Mouse (Mus musculus): ENCODE measurements around the gene Fcnb.

Gene Fcnb

GRCm38 (mm10) chr2:28084768-28085167 is at the start of gene Fcnb:
Gene Fcnb (minus strand): TSS chr2:28084885.
- no peak for DNase-seq (ENCODE audit: extremely low spot score, low read depth, low spot score)

GRCm38 (mm10) chr2:28133833-28134232 is 49.1 kb upstream of the Fcnb start:
- DNase-seq (ENCODE audit: extremely low spot score, low read depth, low spot score) = no peak

- DNase-seq (ENCODE audit: extremely low spot score, low read depth, low spot score) = no peak
Observed at GRCm38 (mm10) chr2:28132117-28132516, 47.4 kb upstream of the Fcnb start.

GRCm38 (mm10) chr2:28126763-28127438 is 42.2 kb upstream of the Fcnb start:
- no peak for DNase-seq (ENCODE audit: extremely low spot score, low read depth, low spot score)

- no peak for DNase-seq (ENCODE audit: extremely low spot score, low read depth, low spot score)
Observed at GRCm38 (mm10) chr2:28123910-28124309, 39.2 kb upstream of the Fcnb start.

- DNase-seq (ENCODE audit: extremely low spot score, low read depth, low spot score) = no peak
Observed at GRCm38 (mm10) chr2:28121309-28121708, 36.6 kb upstream of the Fcnb start.

GRCm38 (mm10) chr2:28120342-28120741 is 35.7 kb upstream of the Fcnb start:
- DNase-seq (ENCODE audit: extremely low spot score, low read depth, low spot score) = no peak

GRCm38 (mm10) chr2:28118518-28119116 is 33.9 kb upstream of the Fcnb start:
- no peak for DNase-seq (ENCODE audit: extremely low spot score, low read depth, low spot score)

GRCm38 (mm10) chr2:28117490-28118308 is 33.0 kb upstream of the Fcnb start:
- DNase-seq (ENCODE audit: extremely low spot score, low read depth, low spot score) = no peak

- no peak for DNase-seq (ENCODE audit: extremely low spot score, low read depth, low spot score)
Observed at GRCm38 (mm10) chr2:28108763-28109162, 24.1 kb upstream of the Fcnb start.

- no peak for DNase-seq (ENCODE audit: extremely low spot score, low read depth, low spot score)
Observed at GRCm38 (mm10) chr2:28106002-28106401, 21.3 kb upstream of the Fcnb start.

GRCm38 (mm10) chr2:28103653-28104052 is 19.0 kb upstream of the Fcnb start:
- no peak for DNase-seq (ENCODE audit: extremely low spot score, low read depth, low spot score)

- no peak for DNase-seq (ENCODE audit: extremely low spot score, low read depth, low spot score)
Observed at GRCm38 (mm10) chr2:28101892-28102291, 17.2 kb upstream of the Fcnb start.

GRCm38 (mm10) chr2:28100796-28101483 is 16.3 kb upstream of the Fcnb start:
- no peak for DNase-seq (ENCODE audit: extremely low spot score, low read depth, low spot score)

GRCm38 (mm10) chr2:28098547-28099505 is 14.1 kb upstream of the Fcnb start:
- no peak for DNase-seq (ENCODE audit: extremely low spot score, low read depth, low spot score)

GRCm38 (mm10) chr2:28096751-28097309 is 12.1 kb upstream of the Fcnb start:
- no peak for DNase-seq (ENCODE audit: extremely low spot score, low read depth, low spot score)

GRCm38 (mm10) chr2:28092099-28092498 is 7.4 kb upstream of the Fcnb start:
- DNase-seq (ENCODE audit: extremely low spot score, low read depth, low spot score) = no peak

- DNase-seq (ENCODE audit: extremely low spot score, low read depth, low spot score) = no peak
Observed at GRCm38 (mm10) chr2:28091042-28091441, 6.4 kb upstream of the Fcnb start.

- no peak for DNase-seq (ENCODE audit: extremely low spot score, low read depth, low spot score)
Observed at GRCm38 (mm10) chr2:28090299-28091008, 5.8 kb upstream of the Fcnb start.
